Mouse (Mus musculus) CD4-positive, CD25-positive, alpha-beta regulatory T cell, adult 4 months (primary cell): Measurements from ENCODE around the gene Dmrt3. TPM values are rescaled to one million over a fixed set of nuclear protein-coding genes. Genes with fewer than 3 reads are reported as not detected.

ENCODE experiments used
- polyA plus RNA-seq, 2 experiments: library from polyadenylated mRNA; unstranded; fragments of 100-300 nt; shearing (Covaris generic); gene quantifications; one replicate each; pipeline ENCODE4 v1.2.1; 2017

The Dmrt3 gene
- polyA plus RNA-seq, 2 experiments from 2014 or later, result not detected

Other genes starting within 250 kb of the Dmrt3 start
- gene Dmrt1, start 104.7 kb upstream of the Dmrt3 start, polyA plus RNA-seq, result not detected
- gene Dmrt2, start 62.1 kb downstream of the Dmrt3 start, polyA plus RNA-seq, result not detected